Mouse (Mus musculus) heart, adult 11 months (tissue): ENCODE results near the gene Gsdme.

ENCODE experiments used
- DNase-seq: peaks from one replicate; pipeline ENCODE4 v3.0.0; 2022

Gene Gsdme

DNA sequence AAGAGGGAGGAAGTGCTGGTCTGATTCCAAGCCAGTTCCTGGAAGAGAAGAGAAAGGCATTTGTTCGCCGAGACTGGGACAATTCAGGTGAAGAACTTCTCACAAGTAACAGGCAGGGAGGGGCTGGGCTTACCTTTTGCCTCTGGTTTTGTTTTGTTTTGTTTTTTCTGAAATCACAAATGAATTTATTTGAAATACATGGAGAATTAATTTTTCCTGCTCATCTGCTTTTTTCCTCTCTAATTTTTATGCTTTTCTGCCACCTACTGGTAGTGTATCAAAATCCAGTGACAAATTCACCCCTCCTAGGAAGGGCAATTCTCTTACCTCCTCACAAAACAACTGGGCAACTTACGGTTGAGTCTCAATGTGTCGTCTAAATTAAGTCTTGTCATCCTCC lies 83.5 kb downstream of the Gsdme start:
- no peak for DNase-seq

DNA sequence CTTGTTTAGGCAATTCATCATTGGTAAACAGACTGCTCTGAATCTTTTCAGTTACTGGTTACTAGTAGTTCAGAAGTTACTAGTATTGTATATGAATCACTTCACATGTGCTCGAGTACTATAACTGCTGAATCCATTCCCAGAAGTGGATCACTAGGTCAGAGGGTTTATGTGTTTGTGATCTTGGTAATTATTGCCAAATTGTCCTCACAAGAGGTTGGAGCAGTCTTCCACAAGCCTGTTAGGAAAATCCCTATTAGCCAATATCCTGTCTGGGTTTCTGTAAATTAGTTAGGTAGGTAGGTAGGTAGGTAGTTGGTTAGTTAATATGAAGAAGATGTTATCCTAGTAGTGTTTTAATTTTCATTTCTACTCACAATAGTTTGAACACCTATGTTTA lies 87.9 kb downstream of the Gsdme start:
- DNase-seq, result no peak

DNA sequence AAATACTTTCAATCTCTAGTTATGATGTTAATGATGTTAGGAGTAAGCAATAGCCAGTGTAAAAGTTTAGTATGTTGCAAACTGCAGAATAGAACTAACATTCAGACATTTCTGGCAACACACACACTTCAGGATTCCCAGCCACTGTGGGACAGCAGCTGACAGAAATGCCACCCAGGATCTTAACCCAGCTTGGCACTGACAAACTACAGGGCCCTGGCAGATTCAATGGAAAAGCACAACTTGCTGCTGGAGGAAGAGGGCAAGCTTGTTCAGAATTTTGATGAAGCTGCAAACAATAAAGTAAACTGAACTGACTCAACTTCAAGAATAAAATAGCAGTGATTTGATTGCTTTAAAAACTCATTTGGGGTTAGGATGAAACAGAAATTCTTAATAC lies 93.9 kb downstream of the Gsdme start:
- DNase-seq, result no peak

DNA sequence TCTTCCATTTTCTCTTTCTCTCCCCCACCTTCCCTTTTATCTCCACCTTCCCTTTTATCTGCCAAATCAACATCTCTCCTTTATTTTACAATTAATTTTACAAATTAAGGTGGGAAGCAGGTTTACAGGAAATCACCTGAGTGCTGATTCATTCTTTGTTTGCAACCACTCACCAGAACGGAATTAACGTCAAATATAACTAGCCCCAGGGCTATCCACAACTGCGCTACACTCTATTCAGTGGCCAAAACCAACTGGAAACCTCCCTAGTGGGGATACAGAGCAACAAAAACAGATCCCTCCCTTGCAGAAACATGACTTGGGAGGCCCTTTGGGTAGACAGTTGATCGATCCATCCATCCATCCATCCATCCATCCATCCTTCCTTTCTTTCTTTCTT lies 94.8 kb downstream of the Gsdme start:
- DNase-seq, result no peak

DNA sequence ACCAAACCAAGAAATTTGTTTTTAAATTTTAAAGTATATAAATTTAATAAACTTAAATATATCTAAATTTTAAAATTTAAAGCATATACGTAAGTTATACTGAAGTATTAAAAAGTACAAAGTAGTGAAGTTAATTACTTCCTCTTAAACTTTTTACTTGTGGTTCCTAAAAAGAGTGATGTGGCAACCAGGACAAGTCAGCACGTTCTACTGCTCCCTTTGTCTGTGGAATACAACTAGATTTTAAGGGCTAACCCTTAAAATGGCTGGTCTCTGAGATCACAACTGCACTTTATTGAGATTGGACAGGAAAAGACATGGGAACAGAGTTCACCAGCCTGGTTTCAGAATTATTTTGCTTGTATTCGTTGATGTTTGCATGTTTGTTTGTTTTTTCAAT lies 100.6 kb downstream of the Gsdme start:
- no peak for DNase-seq

DNA sequence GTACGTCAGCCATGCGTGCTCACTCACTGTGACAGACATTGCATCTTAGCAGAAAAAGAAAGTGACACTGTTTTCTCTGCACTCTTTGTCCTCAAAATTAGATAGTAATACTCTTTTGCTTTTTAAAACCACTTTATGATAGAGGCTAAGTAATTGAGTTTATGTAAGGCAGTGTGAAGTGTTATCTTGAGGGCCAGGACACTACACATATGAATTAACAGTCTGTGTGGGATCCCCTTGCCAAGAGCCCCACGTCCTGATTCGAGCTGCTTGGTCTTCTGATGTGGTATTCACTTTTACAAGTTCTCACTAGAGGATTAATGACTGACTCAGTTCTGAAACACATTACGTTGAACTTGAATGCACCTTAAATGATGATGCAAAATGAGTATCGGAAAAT lies 103.8 kb downstream of the Gsdme start:
- DNase-seq, result no peak

DNA sequence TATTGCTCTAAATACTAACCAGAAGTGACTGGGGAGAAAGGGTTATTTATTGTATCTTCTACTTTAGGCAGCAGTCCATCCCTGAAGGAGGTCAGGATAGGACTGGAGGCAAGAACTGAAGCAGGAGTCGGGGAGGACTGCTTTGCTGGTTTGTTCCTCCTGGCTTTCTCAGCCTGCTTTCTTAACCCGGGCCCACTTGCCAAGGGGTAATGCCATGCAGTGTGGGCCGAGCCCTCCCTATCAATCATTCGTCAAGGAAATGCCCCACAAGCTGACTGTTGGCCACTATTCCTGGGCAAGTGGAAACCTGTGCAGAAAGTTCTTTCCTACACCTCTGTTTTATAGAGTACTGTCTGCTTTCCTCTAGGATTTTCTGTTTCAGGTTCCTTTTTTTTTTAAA lies 114.3 kb downstream of the Gsdme start:
- peak; percentile 52 for DNase-seq

DNA sequence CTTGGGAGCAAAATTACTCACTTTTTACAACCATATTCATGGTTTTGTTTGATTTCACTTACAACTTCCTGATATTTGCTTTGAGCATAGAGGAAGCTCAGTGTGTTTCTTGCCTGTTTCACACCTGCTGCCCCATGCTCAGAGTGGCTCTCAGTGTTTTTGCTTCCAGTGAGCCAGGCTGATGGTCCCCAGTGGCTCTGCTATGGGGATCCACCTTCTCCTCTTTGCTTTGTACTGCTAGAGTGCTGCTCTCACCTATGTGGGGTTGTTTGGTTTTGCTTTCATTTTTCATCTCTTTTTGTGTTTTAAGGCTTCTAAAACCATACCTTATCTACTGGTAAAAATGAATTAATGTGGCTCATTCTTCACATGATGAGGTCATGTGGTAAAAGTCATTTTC lies 117.5 kb downstream of the Gsdme start:
- no peak for DNase-seq

DNA sequence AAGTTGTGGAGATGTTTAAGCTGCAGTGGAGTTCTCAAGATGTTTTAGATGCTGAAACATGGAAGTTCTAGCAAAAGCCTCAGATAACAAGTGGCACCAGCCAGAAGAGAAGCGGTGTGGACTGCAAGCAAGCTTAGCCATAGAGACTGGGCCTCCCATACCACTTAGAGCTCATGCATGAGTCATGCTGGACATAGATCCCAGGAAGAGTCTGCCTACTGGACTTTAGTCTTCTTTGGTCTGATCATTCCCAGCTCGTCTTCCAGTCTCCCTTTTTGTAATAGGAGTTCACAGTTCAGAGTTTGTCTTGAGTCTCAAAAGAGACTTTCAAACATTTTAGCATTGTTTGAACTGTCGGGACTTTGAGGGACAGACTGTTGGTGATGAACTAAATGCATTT lies 124.1 kb downstream of the Gsdme start:
- no peak for DNase-seq
